Mouse (Mus musculus): ENCODE measurements around the gene AU022252. TPM values are rescaled to one million over a fixed set of nuclear protein-coding genes. Genes with fewer than 3 reads are reported as not detected.

Gene AU022252
- polyA plus RNA-seq, 1 experiment from 2014 or later: 26.4 TPM

DNA sequence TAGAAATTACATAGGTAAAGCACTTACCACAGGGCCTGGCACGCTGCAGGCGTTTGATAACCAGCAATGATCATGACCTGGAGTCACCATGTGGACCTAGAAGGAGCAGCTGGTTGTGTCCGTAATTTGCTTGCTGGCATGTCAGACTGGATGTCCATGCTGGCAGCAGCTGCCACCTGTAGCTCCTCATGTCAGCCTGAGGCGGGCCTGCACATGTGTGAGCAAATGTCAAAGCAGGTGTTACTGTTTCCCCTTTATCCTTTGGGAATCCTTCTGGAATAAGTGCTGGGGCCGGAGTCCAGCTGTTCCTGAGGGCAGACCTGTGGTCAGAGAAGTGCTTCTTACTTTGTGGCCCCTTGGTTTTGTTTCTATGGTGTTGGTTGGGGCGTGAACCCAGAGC is 34.4 kb downstream of the AU022252 start:
- peaks cover 32% of the 10 kb centered on the region for H3K4me1 ChIP-seq
- H3K36me3 ChIP-seq: peaks cover 44% of the 10 kb centered on the region
- no peaks in the 10 kb centered on the region for H3K27me3 ChIP-seq (replicated peaks)
- H3K4me3 ChIP-seq: no peak overlapping the region
- H3K27ac ChIP-seq (replicated peaks): no peak overlapping the region
- H3K9me3 ChIP-seq: no peaks in the 10 kb centered on the region
- H3K9ac ChIP-seq: 0 out of 2 replicates have a peak overlapping the region, but pooled peaks have one; percentile 26
- no peak for ATAC-seq (ENCODE audit: extremely low read depth, insufficient number of reproducible peaks, low FRiP score, low TSS enrichment)
- WGBS: 82% methylated on average over 6 of the region's 6 CpGs
- no peak overlapping the region for H3K4me2 ChIP-seq

DNA sequence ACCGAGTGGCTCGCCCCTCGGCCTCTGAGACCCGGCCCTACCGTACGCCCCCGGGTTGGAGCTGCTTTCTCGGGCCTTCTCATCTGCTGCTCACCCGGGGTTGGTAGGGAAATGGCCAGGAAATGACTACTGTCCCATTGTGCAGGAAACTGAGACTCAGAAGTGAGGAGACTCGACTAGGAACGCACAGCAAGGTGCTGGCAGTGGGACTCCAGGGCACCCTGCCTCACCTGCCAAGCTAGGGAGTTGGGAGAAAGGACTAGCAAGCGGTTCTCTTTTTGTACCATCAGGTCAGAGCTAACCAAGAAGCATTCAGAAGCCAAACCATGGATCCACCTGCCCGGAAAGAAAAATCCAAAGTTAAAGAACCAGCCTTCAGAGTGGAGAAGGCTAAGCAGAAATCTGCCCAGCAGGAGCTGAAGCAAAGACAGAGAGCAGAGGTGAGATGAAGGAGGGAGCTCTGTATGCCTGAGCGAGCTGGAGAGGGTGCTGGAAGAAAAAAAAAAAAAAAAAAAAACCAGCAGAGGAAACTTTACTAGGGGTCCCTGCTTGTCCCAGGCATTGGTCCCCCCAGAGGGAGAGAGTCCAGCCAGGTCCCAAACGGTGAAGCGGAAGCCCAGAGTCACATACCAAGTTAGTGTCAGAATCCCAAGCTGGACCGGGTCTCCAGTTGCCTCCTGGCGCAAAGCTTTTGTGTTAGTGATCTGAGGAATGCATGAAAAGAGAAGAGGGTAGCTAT is 36.8 kb downstream of the AU022252 start:
- Histone ChIP-seq H3K27ac (replicated peaks) (peak overlapping the region; percentile 73), H3K4me2 (peak overlapping the region; percentile 71), H3K4me1 (peaks cover 32% of the 10 kb centered on the region), H3K9ac (peak overlapping the region; percentile 92), H3K4me3 (peak overlapping the region; percentile 81), H3K9me3 (no peaks in the 10 kb centered on the region), H3K36me3 (peaks cover 30% of the 10 kb centered on the region), H3K27me3 (replicated peaks) (no peaks in the 10 kb centered on the region)
- no peak for ATAC-seq (ENCODE audit: extremely low read depth, insufficient number of reproducible peaks, low FRiP score, low TSS enrichment)
- 13% methylated on average over 18 of the region's 18 CpGs for WGBS

DNA sequence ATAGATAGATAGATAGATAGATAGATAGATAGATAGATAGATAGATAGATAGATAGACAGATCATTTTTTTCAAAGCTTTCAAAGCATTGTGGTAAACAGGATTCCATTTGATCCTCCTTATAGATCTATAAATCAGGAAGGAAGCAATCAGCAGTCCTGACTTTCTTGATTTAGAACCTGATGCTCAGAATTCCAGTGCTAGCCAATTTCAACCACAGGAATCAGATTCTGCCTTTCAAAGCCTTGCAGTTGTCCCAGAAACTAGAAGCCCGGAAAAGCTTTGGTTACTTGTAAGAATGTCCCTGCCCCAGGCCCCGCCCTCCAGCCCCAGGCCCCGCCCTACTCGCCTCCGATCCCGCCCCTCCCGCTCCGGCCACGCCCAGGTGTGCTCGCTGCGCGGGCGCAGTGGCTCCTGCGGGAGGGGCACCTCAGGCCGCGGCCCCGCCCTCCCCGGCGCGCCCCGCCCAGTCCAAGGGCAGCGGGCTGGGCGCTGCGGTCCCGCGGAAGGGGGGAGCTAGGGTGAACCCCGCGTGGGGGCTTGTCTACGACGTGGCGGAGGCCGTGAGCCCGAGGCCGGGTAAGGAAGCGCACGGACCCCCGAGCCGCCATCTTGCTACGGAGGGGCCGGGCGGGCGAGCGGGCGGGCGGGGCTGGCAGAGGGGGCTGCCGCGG is 37.5 kb downstream of the AU022252 start, which contains the start of gene Svbp:
TSS of gene Svbp (plus strand) at position 398 of the 673 bp plus-strand sequence.
- Histone ChIP-seq H3K4me3 (peak within 1 kb of the TSS; percentile 81), H3K9me3 (no peaks in the 10 kb centered on the region), H3K4me2 (peak within 1 kb of the TSS; percentile 71), H3K4me1 (peaks cover 32% of the 10 kb centered on the region), H3K27me3 (replicated peaks) (no peaks in the 10 kb centered on the region), H3K9ac (peak within 1 kb of the TSS; percentile 92), H3K27ac (replicated peaks) (peak within 1 kb of the TSS; percentile 73), H3K36me3 (peaks cover 25% of the 10 kb centered on the region)
- peak; percentile 97 for ATAC-seq (ENCODE audit: extremely low read depth, insufficient number of reproducible peaks, low FRiP score, low TSS enrichment)
- under 1% methylated on average over 41 of the region's 47 CpGs for WGBS

DNA sequence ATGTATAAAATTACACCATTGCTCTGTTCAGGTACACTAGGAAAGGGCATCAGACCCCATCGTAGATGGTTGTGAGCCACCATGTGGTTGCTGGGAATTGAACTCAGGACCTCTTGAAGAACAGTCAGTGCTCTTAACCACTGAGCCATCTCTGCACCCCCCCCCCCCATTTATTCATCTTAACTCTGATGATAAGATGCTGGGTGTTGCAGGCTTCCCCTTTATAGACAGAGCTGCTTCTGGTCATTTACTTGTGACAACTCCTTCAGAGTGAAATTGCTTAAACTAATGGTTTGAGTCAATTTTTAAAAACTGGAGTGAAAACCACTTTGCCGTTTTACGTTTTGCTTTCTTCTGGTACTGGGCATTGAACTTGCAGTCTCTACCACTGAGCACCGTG is 39.8 kb downstream of the AU022252 start:
- H3K36me3 ChIP-seq: peaks cover 8% of the 10 kb centered on the region; the same call in 1 of the 2 replicates
- no peak for ATAC-seq (ENCODE audit: extremely low read depth, insufficient number of reproducible peaks, low FRiP score, low TSS enrichment)
- H3K27ac ChIP-seq (replicated peaks): no peak overlapping the region
- H3K4me3 ChIP-seq: no peak overlapping the region
- H3K9me3 ChIP-seq: no peaks in the 10 kb centered on the region
- H3K4me2 ChIP-seq: no peak overlapping the region
- peaks cover 29% of the 10 kb centered on the region for H3K4me1 ChIP-seq
- WGBS: 88% methylated on average over 4 of the region's 4 CpGs
- peaks cover 5% of the 10 kb centered on the region; the same call in 1 of the 2 replicates for H3K27me3 ChIP-seq (replicated peaks)
- H3K9ac ChIP-seq: no peak overlapping the region

DNA sequence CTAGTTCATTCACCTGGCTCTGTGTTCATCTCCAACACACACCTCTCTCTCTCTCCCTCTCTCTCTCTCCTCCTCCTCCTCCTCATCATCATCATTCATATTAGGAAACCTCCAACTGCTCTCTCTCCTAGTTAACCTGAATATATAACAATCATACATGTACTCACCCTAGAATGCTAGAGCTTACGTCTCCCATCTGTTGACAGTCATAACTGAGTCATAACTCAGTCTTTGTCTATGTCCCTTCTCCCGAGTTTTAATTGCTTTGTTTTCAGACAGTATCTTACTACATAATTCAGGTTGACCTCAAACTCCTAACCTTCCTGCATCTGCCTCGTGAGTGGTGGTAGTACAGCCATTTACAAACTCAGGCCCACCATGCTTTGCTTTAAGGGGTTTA is 41.2 kb downstream of the AU022252 start:
- Histone ChIP-seq H3K9me3 (no peaks in the 10 kb centered on the region), H3K27ac (replicated peaks) (peak overlapping the region; percentile 48; the same call in 1 of the 2 replicates), H3K36me3 (no peaks in the 10 kb centered on the region), H3K4me3 (no peak overlapping the region), H3K27me3 (replicated peaks) (peaks cover 12% of the 10 kb centered on the region; the same call in 1 of the 2 replicates), H3K9ac (no peak overlapping the region), H3K4me1 (peaks cover 15% of the 10 kb centered on the region), H3K4me2 (peak overlapping the region; percentile 40)
- 66% methylated on average over 3 of the region's 3 CpGs for WGBS
- ATAC-seq (ENCODE audit: extremely low read depth, insufficient number of reproducible peaks, low FRiP score, low TSS enrichment): no peak

DNA sequence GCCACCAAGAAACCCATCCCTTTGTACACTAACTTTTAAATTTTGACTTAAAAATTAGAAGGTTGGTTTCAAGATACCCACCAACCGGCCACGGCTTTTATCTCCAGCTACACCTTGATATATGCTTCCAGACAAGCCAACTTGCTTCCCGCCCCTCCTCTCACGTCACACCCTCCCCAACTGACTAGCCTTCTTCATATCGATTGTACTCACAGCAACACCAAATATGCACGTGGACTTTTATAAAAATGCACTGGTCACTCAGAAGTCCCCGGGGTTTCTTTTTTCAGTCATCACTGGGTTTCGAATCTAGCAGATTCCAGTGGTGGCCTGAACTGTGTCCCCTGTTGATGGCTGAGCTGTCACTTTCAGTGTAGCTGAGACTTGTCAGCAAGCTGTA is 41.9 kb downstream of the AU022252 start:
- Histone ChIP-seq H3K9me3 (no peaks in the 10 kb centered on the region), H3K4me3 (no peak overlapping the region), H3K4me1 (peaks cover 8% of the 10 kb centered on the region), H3K27me3 (replicated peaks) (peaks cover 12% of the 10 kb centered on the region; the same call in 1 of the 2 replicates), H3K27ac (replicated peaks) (peak overlapping the region; percentile 48; the same call in 1 of the 2 replicates), H3K4me2 (peak overlapping the region; percentile 40), H3K9ac (no peak overlapping the region), H3K36me3 (no peaks in the 10 kb centered on the region)
- no peak for ATAC-seq (ENCODE audit: extremely low read depth, insufficient number of reproducible peaks, low FRiP score, low TSS enrichment)
- 63% methylated on average over 8 of the region's 8 CpGs for WGBS

DNA sequence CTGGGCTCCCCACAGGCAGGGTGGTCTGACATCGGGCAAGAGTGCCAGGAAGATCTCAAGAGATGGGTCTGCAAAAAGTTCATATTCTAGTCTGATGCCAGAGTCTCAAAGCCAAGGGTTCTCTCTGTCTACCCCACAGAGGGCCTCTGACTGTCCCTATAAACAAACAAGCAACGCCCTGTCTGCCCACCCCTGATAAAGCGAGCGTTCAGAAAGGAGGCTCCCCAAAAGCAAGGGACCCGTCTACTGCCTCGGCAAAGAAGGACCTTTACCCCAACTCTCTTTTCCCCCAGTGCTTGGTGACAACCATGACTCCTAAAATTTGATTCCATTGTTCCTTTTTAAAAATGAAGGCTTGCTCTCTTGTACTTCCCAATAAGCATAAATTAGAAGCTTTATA is 42.6 kb downstream of the AU022252 start, which contains the start of gene Ermap:
TSS of gene Ermap (minus strand) at position 148 of the 400 bp plus-strand sequence.
- H3K36me3 ChIP-seq: no peaks in the 10 kb centered on the region
- peak within 1 kb of the TSS; percentile 48 for H3K27ac ChIP-seq (replicated peaks)
- H3K9ac ChIP-seq: peak within 1 kb of the TSS; percentile 63; the same call in 1 of the 2 replicates
- H3K27me3 ChIP-seq (replicated peaks): peaks cover 12% of the 10 kb centered on the region; the same call in 1 of the 2 replicates
- ATAC-seq (ENCODE audit: extremely low read depth, insufficient number of reproducible peaks, low FRiP score, low TSS enrichment): peak; percentile 69; the same call in 1 of the 2 replicates
- peak within 1 kb of the TSS; percentile 31 for H3K4me3 ChIP-seq
- whole genome bisulfite sequencing: 54% methylated on average over 6 of the region's 6 CpGs
- peak within 1 kb of the TSS; percentile 41 for H3K4me2 ChIP-seq
- peaks cover 8% of the 10 kb centered on the region; the same call in 1 of the 2 replicates for H3K4me1 ChIP-seq
- H3K9me3 ChIP-seq: no peaks in the 10 kb centered on the region

DNA sequence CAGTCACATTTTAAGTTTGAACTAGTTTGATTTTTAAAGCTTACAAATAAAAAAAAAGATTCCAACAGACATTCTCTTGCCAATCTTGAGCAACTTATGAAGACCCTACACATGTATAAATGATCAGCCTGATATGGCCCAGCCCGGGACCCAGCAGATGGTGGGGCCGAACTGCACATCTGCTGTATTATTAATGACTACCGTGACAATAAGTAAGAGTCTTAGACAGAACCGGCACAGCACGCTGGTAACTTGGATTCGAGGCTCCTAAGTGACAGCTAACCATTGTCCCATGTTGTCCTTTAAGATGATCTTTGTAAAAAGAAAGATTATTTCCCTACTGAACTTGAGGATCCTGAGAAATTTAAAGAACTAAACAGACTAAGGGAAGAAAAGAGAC is 43.1 kb downstream of the AU022252 start:
- H3K27me3 ChIP-seq (replicated peaks): peaks cover 12% of the 10 kb centered on the region; the same call in 1 of the 2 replicates
- H3K4me3 ChIP-seq: peak overlapping the region; percentile 31
- H3K9me3 ChIP-seq: no peaks in the 10 kb centered on the region
- 78% methylated on average over 6 of the region's 6 CpGs for WGBS
- ATAC-seq (ENCODE audit: extremely low read depth, insufficient number of reproducible peaks, low FRiP score, low TSS enrichment): no peak
- H3K36me3 ChIP-seq: no peaks in the 10 kb centered on the region
- H3K4me2 ChIP-seq: peak overlapping the region; percentile 40; the same call in 1 of the 2 replicates
- H3K9ac ChIP-seq: peak overlapping the region; percentile 63; the same call in 1 of the 2 replicates
- H3K4me1 ChIP-seq: peaks cover 8% of the 10 kb centered on the region; the same call in 1 of the 2 replicates
- peak overlapping the region; percentile 48 for H3K27ac ChIP-seq (replicated peaks)

DNA sequence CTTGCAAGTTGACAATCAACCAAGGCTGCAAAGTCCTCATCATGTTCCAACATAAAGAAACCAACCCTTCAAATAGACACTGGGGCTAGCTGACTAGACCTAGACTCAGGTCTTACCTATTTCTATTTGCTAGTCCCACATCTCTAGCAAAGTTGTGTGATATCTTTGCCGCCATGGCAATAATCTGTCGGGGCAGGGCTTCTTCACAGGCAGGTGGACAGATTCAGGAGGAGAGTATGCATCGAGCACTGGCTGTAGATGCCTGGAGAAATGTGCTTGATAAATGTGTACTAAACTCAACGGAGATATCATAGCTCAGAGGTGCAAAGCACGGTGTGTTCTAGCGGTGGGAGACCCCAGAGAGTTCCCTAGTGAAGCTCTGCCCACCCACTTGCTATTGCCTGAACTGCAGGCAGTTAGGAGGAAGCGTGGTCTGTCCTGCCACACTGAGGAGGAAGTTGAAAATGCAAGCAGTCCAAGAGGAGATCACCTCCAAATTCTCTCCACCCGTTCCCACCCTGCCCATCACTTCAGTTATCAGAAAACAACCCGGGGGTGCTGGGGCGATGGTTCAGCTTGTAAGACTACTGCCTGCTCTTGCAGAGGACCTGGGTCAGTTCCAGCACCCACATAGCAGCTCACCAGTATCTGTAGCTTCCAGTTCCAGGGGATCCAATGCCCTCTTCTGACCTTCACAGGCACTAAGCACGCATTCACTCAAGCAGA is 44.3 kb downstream of the AU022252 start:
- peak overlapping the region; percentile 28 for H3K4me3 ChIP-seq
- peaks cover 12% of the 10 kb centered on the region; the same call in 1 of the 2 replicates for H3K27me3 ChIP-seq (replicated peaks)
- 30% methylated on average over 11 of the region's 11 CpGs for WGBS
- peak overlapping the region; percentile 41 for H3K4me2 ChIP-seq
- 0 out of 2 replicates have a peak, but pooled peaks have one; percentile 52 for ATAC-seq (ENCODE audit: extremely low read depth, insufficient number of reproducible peaks, low FRiP score, low TSS enrichment)
- no peaks in the 10 kb centered on the region for H3K36me3 ChIP-seq
- peaks cover 8% of the 10 kb centered on the region; the same call in 1 of the 2 replicates for H3K4me1 ChIP-seq
- H3K9me3 ChIP-seq: no peaks in the 10 kb centered on the region
- H3K9ac ChIP-seq: peak overlapping the region; percentile 61; the same call in 1 of the 2 replicates
- H3K27ac ChIP-seq (replicated peaks): peak overlapping the region; percentile 3; the same call in 1 of the 2 replicates

DNA sequence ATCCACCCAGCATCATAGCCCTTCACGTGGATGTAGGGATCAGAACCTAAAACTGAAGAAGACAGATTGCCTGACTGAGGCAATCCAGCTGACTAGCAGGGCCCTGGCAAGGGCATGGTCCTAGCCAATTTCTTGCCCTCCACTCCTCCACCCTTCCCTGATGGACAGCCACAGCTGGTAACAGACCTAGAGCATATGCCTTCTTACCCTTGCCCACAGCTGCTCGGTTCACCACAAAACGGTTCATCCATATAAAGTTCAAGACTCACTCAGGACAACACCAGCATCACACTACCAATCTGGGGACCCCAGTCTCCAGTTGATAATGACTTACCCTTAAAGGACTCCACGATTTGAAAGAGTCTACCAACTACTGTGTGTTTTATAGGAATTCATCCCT is 46.7 kb downstream of the AU022252 start:
- Histone ChIP-seq H3K27ac (replicated peaks) (no peak overlapping the region), H3K36me3 (no peaks in the 10 kb centered on the region), H3K4me2 (peak overlapping the region; percentile 45), H3K4me3 (peak overlapping the region; percentile 9; the same call in 1 of the 2 replicates), H3K9me3 (no peaks in the 10 kb centered on the region), H3K27me3 (replicated peaks) (peaks cover 12% of the 10 kb centered on the region; the same call in 1 of the 2 replicates), H3K4me1 (peaks cover 18% of the 10 kb centered on the region), H3K9ac (no peak overlapping the region)
- no peak for ATAC-seq (ENCODE audit: extremely low read depth, insufficient number of reproducible peaks, low FRiP score, low TSS enrichment)
- 69% methylated on average over 4 of the region's 4 CpGs for WGBS

Data from heart, embryonic 13.5 days (tissue).